Mouse (Mus musculus): ENCODE data around the gene Dlg5. TPM values are rescaled to one million over a fixed set of nuclear protein-coding genes. Genes with fewer than 3 reads are reported as not detected.

Gene Dlg5
- polyA plus RNA-seq (2014; fragmentation: Nextera tagmentation; extraction: Ambion mirVana): 25.4 and 26.7 TPM in 2 replicates

DNA sequence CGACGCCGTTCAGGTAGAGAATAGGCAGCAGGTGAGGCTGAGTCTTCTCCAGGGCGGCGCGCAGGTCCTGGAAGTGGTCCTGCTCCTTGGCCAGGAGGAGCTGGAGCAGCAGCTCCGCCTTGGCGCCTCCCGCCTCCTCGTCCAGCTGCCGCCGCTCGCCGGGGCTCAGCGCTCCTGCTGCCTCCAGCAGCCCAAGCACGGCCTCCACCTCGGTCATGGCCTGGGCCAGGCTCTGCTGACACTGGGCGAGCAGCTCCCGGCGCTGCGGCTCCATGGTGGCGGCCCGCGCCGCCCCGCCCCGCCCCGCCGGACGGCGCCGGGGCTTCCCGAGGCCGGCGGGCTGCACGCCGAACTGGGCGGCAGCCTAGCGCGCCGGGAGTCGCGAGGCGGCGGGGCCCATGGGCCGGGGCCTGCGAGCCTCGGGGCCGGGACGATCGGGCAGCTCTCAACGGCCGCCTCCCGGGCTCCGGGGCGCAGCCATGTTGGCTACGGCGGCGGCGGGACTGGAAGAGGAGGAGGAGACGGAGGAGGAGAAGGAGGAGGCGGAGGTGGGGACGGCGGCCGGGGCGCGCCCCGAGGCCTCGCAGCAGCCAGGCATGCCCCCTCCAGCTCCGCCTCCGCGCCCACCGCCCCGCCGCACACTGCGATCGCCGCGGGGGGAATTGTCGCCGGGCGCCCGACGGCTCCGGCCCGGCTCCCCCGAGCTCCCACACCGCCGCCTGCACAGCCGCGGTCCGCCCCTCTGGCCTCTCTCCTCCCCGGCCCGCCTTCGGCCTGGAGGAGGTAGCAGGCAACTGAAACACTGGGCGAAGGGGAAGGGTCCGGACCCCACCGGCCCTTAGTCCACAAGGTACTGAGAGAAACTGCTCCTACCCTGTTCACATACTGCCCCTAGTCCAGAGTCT lies at the start of gene Dlg5:
TSS of gene Dlg5 (minus strand) at position 744 of the 905 bp plus-strand sequence.
- WGBS: under 1% methylated on average over 75 of the region's 98 CpGs
- H3K9me3 ChIP-seq (ENCODE audit: control insufficient read depth, low read length): no peaks in the 10 kb centered on the region

DNA sequence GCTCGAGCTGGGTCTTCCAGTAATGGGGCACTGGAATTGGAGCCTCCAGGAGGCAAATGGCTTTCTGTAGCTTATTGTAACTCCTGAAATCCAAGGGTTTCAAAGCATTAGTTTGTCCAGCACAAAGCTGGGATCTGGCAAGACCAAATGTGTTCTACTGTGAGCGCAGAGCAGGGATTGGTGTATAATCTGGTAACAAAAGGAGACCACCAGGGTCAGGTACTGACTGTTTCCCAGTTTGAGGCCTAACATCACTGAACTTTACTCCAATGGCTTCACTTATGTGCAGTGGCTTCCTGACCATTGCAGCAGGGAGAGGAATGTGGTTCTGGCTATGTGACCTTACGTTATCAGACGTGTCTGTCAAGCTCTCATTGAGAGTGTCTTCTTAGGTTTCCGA lies 47.9 kb upstream of the Dlg5 start:
- H3K9me3 ChIP-seq (ENCODE audit: control insufficient read depth, low read length): no peaks in the 10 kb centered on the region
- H3K9ac ChIP-seq (ENCODE audit: low read length): no peak overlapping the region
- no peaks in the 10 kb centered on the region for H3K27me3 ChIP-seq (ENCODE audit: control insufficient read depth, insufficient read depth, low read length)
- no peak overlapping the region for H3K4me3 ChIP-seq (ENCODE audit: low read depth, low read length)
- H3K27ac ChIP-seq (ENCODE audit: low read depth, low read length): no peak overlapping the region
- H3K4me2 ChIP-seq (ENCODE audit: low read depth): no peak overlapping the region
- 84% methylated on average over 5 of the region's 5 CpGs for WGBS
- DNase-seq (ENCODE audit: low spot score) (no peak), ATAC-seq (ENCODE audit: insufficient read depth, low FRiP score, low TSS enrichment) (no peak)
- H3K36me3 ChIP-seq (ENCODE audit: control insufficient read depth, insufficient read depth, low read length): no peaks in the 10 kb centered on the region
- H3K4me1 ChIP-seq (ENCODE audit: control insufficient read depth, insufficient read depth, low read length): no peaks in the 10 kb centered on the region

More for the DNA sequence above, at the start of gene Dlg5:
- ATAC-seq (ENCODE audit: insufficient read depth, low FRiP score, low TSS enrichment) (peak; percentile 80), DNase-seq (ENCODE audit: low spot score) (peak; percentile 74)
- H3K36me3 ChIP-seq (ENCODE audit: control insufficient read depth, insufficient read depth, low read length): no peaks in the 10 kb centered on the region
- peak within 1 kb of the TSS; percentile 97 for H3K9ac ChIP-seq (ENCODE audit: low read length)
- peak within 1 kb of the TSS; percentile 86 for H3K4me3 ChIP-seq (ENCODE audit: low read depth, low read length)
- no peaks in the 10 kb centered on the region for H3K27me3 ChIP-seq (ENCODE audit: control insufficient read depth, insufficient read depth, low read length)
- H3K4me2 ChIP-seq (ENCODE audit: low read depth): peak within 1 kb of the TSS; percentile 96
- H3K27ac ChIP-seq (ENCODE audit: low read depth, low read length): peak within 1 kb of the TSS; percentile 91
- H3K4me1 ChIP-seq (ENCODE audit: control insufficient read depth, insufficient read depth, low read length): peaks cover 7% of the 10 kb centered on the region; the same call in 1 of the 2 replicates

DNA sequence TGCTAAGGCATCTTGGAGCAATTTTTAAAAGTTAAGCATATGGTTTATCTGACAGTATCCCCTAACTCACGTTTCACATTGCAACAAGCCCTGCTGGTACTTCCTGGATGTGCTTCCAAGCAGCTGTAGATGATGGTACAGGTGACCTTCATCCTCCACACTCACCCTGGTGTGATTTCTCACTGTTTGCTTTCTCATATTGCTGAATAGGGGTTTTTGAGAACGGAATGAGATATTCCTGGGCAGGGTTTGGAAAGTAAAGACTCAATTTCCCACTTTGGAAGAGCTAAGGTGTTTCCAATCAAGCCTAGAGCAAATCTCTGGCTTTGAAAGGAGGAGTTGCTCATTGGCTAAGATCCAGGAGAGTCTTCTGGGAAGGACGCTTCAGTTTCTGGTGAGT lies 47.2 kb upstream of the Dlg5 start, which contains the start of gene E330034G19Rik:
TSS of gene E330034G19Rik (plus strand) at position 301 of the 400 bp plus-strand sequence.
- no peak for ATAC-seq (ENCODE audit: insufficient read depth, low FRiP score, low TSS enrichment)
- H3K36me3 ChIP-seq (ENCODE audit: control insufficient read depth, insufficient read depth, low read length): no peaks in the 10 kb centered on the region
- H3K27me3 ChIP-seq (ENCODE audit: control insufficient read depth, insufficient read depth, low read length): no peaks in the 10 kb centered on the region
- H3K9me3 ChIP-seq (ENCODE audit: control insufficient read depth, low read length): no peaks in the 10 kb centered on the region
- H3K4me2 ChIP-seq (ENCODE audit: low read depth): no peak within 1 kb of the TSS
- H3K27ac ChIP-seq (ENCODE audit: low read depth, low read length): no peak within 1 kb of the TSS
- no peak within 1 kb of the TSS for H3K4me3 ChIP-seq (ENCODE audit: low read depth, low read length)
- H3K4me1 ChIP-seq (ENCODE audit: control insufficient read depth, insufficient read depth, low read length): no peaks in the 10 kb centered on the region
- H3K9ac ChIP-seq (ENCODE audit: low read length): no peak within 1 kb of the TSS
- WGBS: 58% methylated on average over 3 of the region's 3 CpGs
- no peak for DNase-seq (ENCODE audit: low spot score)

DNA sequence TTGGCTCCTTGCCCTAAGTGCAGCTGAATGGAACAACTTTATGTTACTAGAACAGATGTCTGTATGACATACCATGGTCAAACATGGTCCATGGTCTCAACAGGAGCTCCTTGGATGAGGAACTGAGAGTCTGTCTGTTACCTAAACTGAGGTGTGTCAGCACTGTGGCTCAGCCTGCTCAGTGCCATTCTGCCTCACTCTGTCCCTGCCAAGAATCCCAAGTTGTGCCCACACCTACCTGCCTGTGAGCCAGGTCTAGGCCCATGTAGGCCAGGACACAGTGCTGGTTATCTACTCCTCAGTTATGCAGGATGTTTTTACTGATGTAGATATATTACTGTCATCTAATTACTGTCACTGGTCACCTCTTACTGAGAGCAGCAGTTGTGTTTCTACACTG lies 45.0 kb upstream of the Dlg5 start:
- H3K36me3 ChIP-seq (ENCODE audit: control insufficient read depth, insufficient read depth, low read length): no peaks in the 10 kb centered on the region
- ATAC-seq (ENCODE audit: insufficient read depth, low FRiP score, low TSS enrichment) (no peak), DNase-seq (ENCODE audit: low spot score) (no peak)
- H3K4me1 ChIP-seq (ENCODE audit: control insufficient read depth, insufficient read depth, low read length): no peaks in the 10 kb centered on the region
- H3K4me2 ChIP-seq (ENCODE audit: low read depth): no peak overlapping the region
- H3K27ac ChIP-seq (ENCODE audit: low read depth, low read length): no peak overlapping the region
- H3K9me3 ChIP-seq (ENCODE audit: control insufficient read depth, low read length): no peaks in the 10 kb centered on the region
- H3K9ac ChIP-seq (ENCODE audit: low read length): no peak overlapping the region
- H3K27me3 ChIP-seq (ENCODE audit: control insufficient read depth, insufficient read depth, low read length): no peaks in the 10 kb centered on the region
- H3K4me3 ChIP-seq (ENCODE audit: low read depth, low read length): no peak overlapping the region

DNA sequence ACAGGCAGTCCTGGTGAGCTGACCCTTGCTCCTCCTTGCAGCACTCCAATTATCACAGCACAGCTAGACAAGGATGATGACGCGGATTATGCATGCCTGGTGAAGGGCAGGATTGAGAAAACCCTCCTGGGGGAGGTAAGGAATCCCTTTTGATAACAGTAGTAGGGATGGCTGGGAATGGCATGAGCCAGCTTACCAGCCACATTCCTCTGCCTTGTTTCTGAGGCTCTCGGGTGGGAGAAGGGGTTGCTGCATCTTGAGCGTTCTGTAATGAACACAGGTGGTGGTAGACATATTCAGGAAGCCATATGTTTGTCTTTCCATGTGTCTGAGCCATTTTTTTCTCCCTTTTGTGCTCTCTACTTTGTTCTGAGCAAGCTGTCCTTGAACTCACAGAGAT lies 40.4 kb upstream of the Dlg5 start:
- ATAC-seq (ENCODE audit: insufficient read depth, low FRiP score, low TSS enrichment): no peak

DNA sequence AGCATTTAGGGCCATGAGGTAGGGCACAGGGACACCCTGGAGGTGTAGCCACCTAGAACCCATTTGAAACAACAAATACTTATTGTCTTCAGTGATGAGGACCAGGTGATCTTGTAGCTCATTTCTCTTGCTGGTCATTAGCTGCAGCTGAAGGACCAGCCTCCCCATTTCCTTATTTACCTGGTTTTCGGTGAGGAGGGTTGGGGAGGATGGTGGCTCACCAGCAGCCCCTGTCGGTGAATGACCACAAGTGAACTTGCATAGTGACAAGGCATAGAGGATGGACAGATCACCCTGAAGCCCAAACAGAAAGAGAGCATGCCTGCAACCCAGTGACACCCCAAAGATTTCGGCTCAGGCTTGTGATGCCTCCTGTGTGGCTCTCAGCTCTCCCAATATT lies 36.6 kb upstream of the Dlg5 start:
- 67% methylated on average over 3 of the region's 3 CpGs for WGBS
- H3K27me3 ChIP-seq (ENCODE audit: control insufficient read depth, insufficient read depth, low read length): no peaks in the 10 kb centered on the region

More for the DNA sequence above, 40.4 kb upstream of the Dlg5 start:
- H3K9me3 ChIP-seq (ENCODE audit: control insufficient read depth, low read length): no peaks in the 10 kb centered on the region
- H3K4me2 ChIP-seq (ENCODE audit: low read depth): no peak overlapping the region
- no peak overlapping the region for H3K4me3 ChIP-seq (ENCODE audit: low read depth, low read length)
- no peak for DNase-seq (ENCODE audit: low spot score)
- H3K27ac ChIP-seq (ENCODE audit: low read depth, low read length): no peak overlapping the region
- H3K27me3 ChIP-seq (ENCODE audit: control insufficient read depth, insufficient read depth, low read length): no peaks in the 10 kb centered on the region
- no peak overlapping the region for H3K9ac ChIP-seq (ENCODE audit: low read length)
- WGBS: 75% methylated on average over 4 of the region's 4 CpGs
- H3K36me3 ChIP-seq (ENCODE audit: control insufficient read depth, insufficient read depth, low read length): no peaks in the 10 kb centered on the region
- H3K4me1 ChIP-seq (ENCODE audit: control insufficient read depth, insufficient read depth, low read length): no peaks in the 10 kb centered on the region

DNA sequence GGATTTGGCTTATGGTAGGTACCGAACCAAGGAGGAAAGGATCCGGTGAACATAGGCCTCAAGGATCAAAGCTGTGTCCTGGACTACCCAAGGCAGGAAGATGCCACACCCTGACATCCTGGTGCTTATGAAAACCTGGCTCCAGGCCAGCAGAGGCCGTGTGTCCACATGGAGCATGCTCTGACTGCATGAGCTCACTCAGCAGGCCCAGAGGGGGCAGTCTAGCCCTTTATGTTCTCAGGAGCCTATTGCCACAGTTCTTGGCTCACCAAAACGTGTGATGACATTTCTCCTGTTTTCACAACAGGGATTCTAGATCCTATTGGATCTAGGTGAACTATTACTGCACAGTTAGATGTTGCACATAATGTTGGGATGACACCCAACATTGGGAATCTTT lies 35.6 kb upstream of the Dlg5 start:
- DNase-seq (ENCODE audit: low spot score) (no peak), ATAC-seq (ENCODE audit: insufficient read depth, low FRiP score, low TSS enrichment) (no peak)
- H3K27me3 ChIP-seq (ENCODE audit: control insufficient read depth, insufficient read depth, low read length): no peaks in the 10 kb centered on the region
- H3K9ac ChIP-seq (ENCODE audit: low read length): no peak overlapping the region
- WGBS: 69% methylated on average over 4 of the region's 4 CpGs
- no peaks in the 10 kb centered on the region for H3K36me3 ChIP-seq (ENCODE audit: control insufficient read depth, insufficient read depth, low read length)
- H3K4me3 ChIP-seq (ENCODE audit: low read depth, low read length): no peak overlapping the region
- no peaks in the 10 kb centered on the region for H3K9me3 ChIP-seq (ENCODE audit: control insufficient read depth, low read length)
- no peaks in the 10 kb centered on the region for H3K4me1 ChIP-seq (ENCODE audit: control insufficient read depth, insufficient read depth, low read length)
- no peak overlapping the region for H3K4me2 ChIP-seq (ENCODE audit: low read depth)
- no peak overlapping the region for H3K27ac ChIP-seq (ENCODE audit: low read depth, low read length)

More for the DNA sequence above, 36.6 kb upstream of the Dlg5 start:
- Histone ChIP-seq H3K9me3 (ENCODE audit: control insufficient read depth, low read length) (no peaks in the 10 kb centered on the region), H3K4me2 (ENCODE audit: low read depth) (no peak overlapping the region), H3K4me3 (ENCODE audit: low read depth, low read length) (no peak overlapping the region), H3K9ac (ENCODE audit: low read length) (no peak overlapping the region), H3K4me1 (ENCODE audit: control insufficient read depth, insufficient read depth, low read length) (no peaks in the 10 kb centered on the region), H3K36me3 (ENCODE audit: control insufficient read depth, insufficient read depth, low read length) (no peaks in the 10 kb centered on the region), H3K27ac (ENCODE audit: low read depth, low read length) (no peak overlapping the region)
- ATAC-seq (ENCODE audit: insufficient read depth, low FRiP score, low TSS enrichment) (no peak), DNase-seq (ENCODE audit: low spot score) (no peak)

DNA sequence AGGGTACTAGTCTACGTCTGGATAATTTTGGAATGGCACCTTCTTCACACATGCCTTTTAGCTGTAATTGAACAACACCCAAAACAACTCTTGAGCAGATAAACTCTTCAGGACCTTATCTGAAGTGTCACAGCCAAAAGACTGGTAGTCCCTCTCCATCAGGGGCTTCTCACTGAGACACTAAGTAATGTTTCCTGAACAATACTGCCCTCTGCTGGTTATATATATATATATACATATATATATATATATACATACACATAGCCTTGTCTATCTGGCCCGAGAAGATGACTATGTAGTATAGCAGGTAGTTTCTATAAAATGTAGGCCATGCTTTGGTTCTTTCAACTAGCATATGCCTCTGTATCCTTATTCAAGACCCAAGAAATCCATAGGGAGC lies 29.8 kb upstream of the Dlg5 start:
- Histone ChIP-seq H3K36me3 (ENCODE audit: control insufficient read depth, insufficient read depth, low read length) (no peaks in the 10 kb centered on the region), H3K9me3 (ENCODE audit: control insufficient read depth, low read length) (no peaks in the 10 kb centered on the region), H3K4me1 (ENCODE audit: control insufficient read depth, insufficient read depth, low read length) (no peaks in the 10 kb centered on the region), H3K27me3 (ENCODE audit: control insufficient read depth, insufficient read depth, low read length) (no peaks in the 10 kb centered on the region), H3K4me2 (ENCODE audit: low read depth) (no peak overlapping the region), H3K27ac (ENCODE audit: low read depth, low read length) (no peak overlapping the region), H3K4me3 (ENCODE audit: low read depth, low read length) (no peak overlapping the region), H3K9ac (ENCODE audit: low read length) (no peak overlapping the region)
- DNase-seq (ENCODE audit: low spot score) (peak; percentile 19), ATAC-seq (ENCODE audit: insufficient read depth, low FRiP score, low TSS enrichment) (no peak)
- 69% methylated on average over 2 of the region's 2 CpGs for WGBS

DNA sequence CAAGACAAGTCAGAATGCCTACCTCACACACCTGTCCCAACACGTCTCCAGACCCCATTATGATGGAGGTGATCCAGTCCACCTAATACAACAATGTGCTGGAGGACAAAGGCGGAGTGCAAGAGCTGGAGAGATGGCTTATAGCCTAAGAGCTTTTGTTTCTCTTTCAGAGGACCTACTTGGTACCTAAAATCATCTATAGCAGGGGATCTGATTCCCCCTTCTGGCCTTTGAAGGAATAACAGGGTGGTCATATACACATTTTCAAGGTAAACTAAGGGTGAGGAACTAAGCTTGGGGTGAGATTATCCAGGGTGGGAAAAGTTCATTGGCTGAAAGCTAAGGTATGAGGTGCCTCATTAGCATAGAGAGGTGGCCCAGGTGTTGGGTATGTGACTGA lies 27.9 kb upstream of the Dlg5 start:
- Histone ChIP-seq H3K36me3 (ENCODE audit: control insufficient read depth, insufficient read depth, low read length) (no peaks in the 10 kb centered on the region), H3K4me1 (ENCODE audit: control insufficient read depth, insufficient read depth, low read length) (peaks cover 6% of the 10 kb centered on the region; the same call in 1 of the 2 replicates), H3K27ac (ENCODE audit: low read depth, low read length) (no peak overlapping the region), H3K4me2 (ENCODE audit: low read depth) (no peak overlapping the region), H3K9ac (ENCODE audit: low read length) (no peak overlapping the region), H3K4me3 (ENCODE audit: low read depth, low read length) (no peak overlapping the region), H3K27me3 (ENCODE audit: control insufficient read depth, insufficient read depth, low read length) (no peaks in the 10 kb centered on the region), H3K9me3 (ENCODE audit: control insufficient read depth, low read length) (no peaks in the 10 kb centered on the region)
- 60% methylated on average over 2 of the region's 2 CpGs for WGBS
- no peak for ATAC-seq (ENCODE audit: insufficient read depth, low FRiP score, low TSS enrichment)
- peak; percentile 23 for DNase-seq (ENCODE audit: low spot score)
